Mouse (Mus musculus): ENCODE measurements around the gene Rpl39l.

DNA sequence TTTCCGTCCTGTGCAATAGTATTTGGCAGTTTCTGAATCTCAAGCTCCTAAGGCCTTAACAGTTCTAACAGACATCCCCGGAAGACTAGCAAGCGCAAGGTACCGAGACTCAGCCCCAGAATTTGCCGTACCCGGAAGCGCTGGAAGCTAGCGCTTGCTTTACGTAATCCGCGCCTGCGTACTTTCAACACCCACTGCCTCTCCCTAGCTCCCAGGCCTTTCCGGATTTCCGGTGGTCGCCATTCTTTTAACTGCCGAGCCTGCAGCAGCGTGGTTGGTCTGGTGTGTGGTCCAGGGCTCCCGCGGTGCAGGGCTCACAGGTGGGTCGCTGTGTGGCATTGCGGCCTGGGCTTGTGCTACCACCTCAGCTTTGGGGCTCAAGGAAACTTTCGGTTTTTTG lies at the start of gene Rpl39l:
- TF ChIP-seq CTCF (IDR thresholded peaks at IDR 0.05; ENCODE audit: borderline replicate concordance, insufficient read depth, low read depth, low read length) (no peak), POLR2A (IDR thresholded peaks at IDR 0.05; ENCODE audit: borderline replicate concordance, insufficient read depth, low read length) (no peak)
